Mouse (Mus musculus) layer of hippocampus, adult 11-12 months (tissue): ENCODE measurements at regions not wholly inside any gene's neighbourhood (a gene's known extent, or its start where the extent isn't known, plus 50 kb on each side); places are given as distances from the start of the nearest gene placed in this dataset.

Source experiments
- DNase-seq: peaks from one replicate; pipeline ENCODE4 v3.0.0; 2022; ENCODE audit warnings: low spot score

- DNase-seq = no peak
These were observed 85.4 kb downstream of the Rpap3 start for GRCm38 (mm10) chr15:97620261-97620660.

- no peak for DNase-seq
These were observed 85.9 kb downstream of the Rpap3 start for GRCm38 (mm10) chr15:97619764-97620163.

GRCm38 (mm10) chr15:97612325-97612724 is 93.3 kb downstream of the Rpap3 start:
- DNase-seq = no peak

GRCm38 (mm10) chr15:97610767-97611166 is 94.9 kb downstream of the Rpap3 start:
- DNase-seq = no peak

GRCm38 (mm10) chr15:97609496-97609895 is 96.1 kb downstream of the Rpap3 start:
- DNase-seq = no peak

GRCm38 (mm10) chr15:97608651-97609050 is 97.0 kb downstream of the Rpap3 start:
- no peak for DNase-seq

- no peak for DNase-seq
These were observed 97.9 kb downstream of the Rpap3 start for GRCm38 (mm10) chr15:97607617-97608206.

- peak; percentile 56 for DNase-seq
These were observed 98.8 kb downstream of the Rpap3 start for GRCm38 (mm10) chr15:97606630-97607381.

- no peak for DNase-seq
These were observed 99.4 kb downstream of the Rpap3 start for GRCm38 (mm10) chr15:97606232-97606629.

- DNase-seq = no peak
These were observed 99.8 kb downstream of the Rpap3 start for GRCm38 (mm10) chr15:97605791-97606190.

- DNase-seq = no peak
These were observed 102.1 kb downstream of the Rpap3 start for GRCm38 (mm10) chr15:97603492-97603891.

- DNase-seq = no peak
These were observed 107.4 kb downstream of the Rpap3 start for GRCm38 (mm10) chr15:97598270-97598669.

- no peak for DNase-seq
These were observed 109.0 kb downstream of the Rpap3 start for GRCm38 (mm10) chr15:97596514-97597081.

- no peak for DNase-seq
These were observed 110.3 kb downstream of the Rpap3 start for GRCm38 (mm10) chr15:97595284-97595796.

GRCm38 (mm10) chr15:97593781-97594600 is 111.6 kb downstream of the Rpap3 start:
- no peak for DNase-seq

GRCm38 (mm10) chr15:97592786-97593185 is 112.8 kb downstream of the Rpap3 start:
- no peak for DNase-seq

GRCm38 (mm10) chr15:97591406-97591805 is 114.2 kb downstream of the Rpap3 start:
- DNase-seq = no peak

- no peak for DNase-seq
These were observed 114.8 kb downstream of the Rpap3 start for GRCm38 (mm10) chr15:97590732-97591292.

GRCm38 (mm10) chr15:97587571-97588205 is 117.9 kb downstream of the Rpap3 start:
- no peak for DNase-seq

GRCm38 (mm10) chr15:97581724-97582154 is 123.9 kb downstream of the Rpap3 start:
- DNase-seq = peak; percentile 60

- no peak for DNase-seq
These were observed 124.9 kb downstream of the Rpap3 start for GRCm38 (mm10) chr15:97580726-97581125.
